In genomic region chr5:105569168-105569567, GRCm38 (mm10) we compare ENCODE assay signal across 26 mouse cellular contexts. TPM values are rescaled to one million over a fixed set of nuclear protein-coding genes. Genes with fewer than 3 reads are reported as not detected.
DNase-seq lines count a peak whose midpoint lies in the region; ATAC-seq and TF ChIP-seq lines count a peak whose summit lies in the region.
"Had no signal": no experiment of that assay in that cellular context is flagged by ENCODE, and none has a peak within 500 bp of the region (broad histone marks: within the 10 kb centered on the region; RNA-seq: fewer than 3 reads in every experiment).

No protein-coding gene starts in this region.

- peak overlapping the region; percentile 25; the same call in 1 of the 2 replicates for H3K27ac ChIP-seq in liver, embryonic 13.5 days
- peak overlapping the region; percentile 49; the same call in 1 of the 2 replicates for H3K27ac ChIP-seq in CH12.LX (ENCODE audit: insufficient read depth, low read depth)
- H3K27ac ChIP-seq in midbrain, embryonic 15.5 days = no peak overlapping the region
- H3K27ac ChIP-seq: embryonic facial prominence, embryonic 13.5 days; gastrocnemius, adult 2 months; heart, embryonic 10.5 days; heart, embryonic 13.5 days; hindbrain, embryonic 14.5 days; hindbrain, postnatal 0 days had no signal

- WGBS in liver, embryonic 13.5 days (ENCODE audit: insufficient replicate concordance) = 72% methylated on average over 2 of the region's 2 CpGs
- WGBS in midbrain, embryonic 15.5 days = 88% methylated on average over 2 of the region's 2 CpGs

- no peak for TF ChIP-seq CTCF in CH12.LX (conservative IDR thresholded peaks at IDR 0.05 in 1 of 2, IDR thresholded peaks at IDR 0.05 in 1 of 2; ENCODE audit: low read depth in 2 of 2, low read length in 2 of 2)

- H3K4me1 ChIP-seq in liver, embryonic 13.5 days (replicated peaks) = peaks cover 84% of the 10 kb centered on the region
- peaks cover 7 to 38% of the 10 kb centered on the region in 2 experiments; a peak in 3 of 4 replicates for H3K4me1 ChIP-seq in CH12.LX (ENCODE audit: control insufficient read depth in 1 of 2, insufficient read depth in 2 of 2)
- peaks cover 3% of the 10 kb centered on the region; the same call in 1 of the 2 replicates for H3K4me1 ChIP-seq in midbrain, embryonic 15.5 days

- TF ChIP-seq EP300 in CH12.LX (IDR thresholded peaks at IDR 0.05; ENCODE audit: low read length) = peak; percentile 68

- H3K9ac ChIP-seq in liver, embryonic 13.5 days = no peak overlapping the region
- H3K9ac ChIP-seq in CH12.LX (ENCODE audit: insufficient read depth, low read depth) = 0 out of 2 replicates have a peak overlapping the region, but pooled peaks have one; percentile 0
- no peak overlapping the region for H3K9ac ChIP-seq in midbrain, embryonic 15.5 days
- H3K9ac ChIP-seq: embryonic facial prominence, embryonic 13.5 days; forebrain, postnatal 0 days; heart, embryonic 13.5 days; hindbrain, embryonic 14.5 days had no signal

- H3K4me2 ChIP-seq in liver, embryonic 13.5 days = no peak overlapping the region
- peak overlapping the region; percentile 17; the same call in 1 of the 2 replicates for H3K4me2 ChIP-seq in CH12.LX (ENCODE audit: insufficient read depth, low read depth, poor library complexity, severe bottlenecking)
- H3K4me2 ChIP-seq in midbrain, embryonic 15.5 days = no peak overlapping the region
- H3K4me2 ChIP-seq: embryonic facial prominence, embryonic 13.5 days; heart, embryonic 13.5 days; hindbrain, embryonic 14.5 days had no signal

- no peak for TF ChIP-seq RAD21 in CH12.LX (IDR thresholded peaks at IDR 0.05; ENCODE audit: low read depth, low read length)

- ATAC-seq in liver, embryonic 13.5 days (ENCODE audit: low read depth) = no peak
- ATAC-seq in midbrain, embryonic 15.5 days (replicated peaks) = no peak
- ATAC-seq: CD4-positive, CD25-positive, alpha-beta regulatory T cell, adult 4 months; forebrain, embryonic 14.5 days; forebrain, postnatal 0 days; hindbrain, postnatal 0 days; inflammation-experienced regulatory T-cells, adult 6 months; Patski had no signal

- dilution Hi-C loops in CH12.LX (cut with MboI; ENCODE audit: extremely low pct_ligation_motif_present, extremely low pct_unique_long_range_greater_than_20kb, low sequenced_read_pairs) = no loop called here

- in situ Hi-C loops in CH12.LX (cut with MboI; ENCODE audit: low pct_ligation_motif_present, low pct_unique_long_range_greater_than_20kb, low sequenced_read_pairs) = no loop called here

- no peaks in the 10 kb centered on the region for H3K27me3 ChIP-seq in liver, embryonic 13.5 days
- no peaks in the 10 kb centered on the region for H3K27me3 ChIP-seq in CH12.LX (replicated peaks)
- no peaks in the 10 kb centered on the region for H3K27me3 ChIP-seq in midbrain, embryonic 15.5 days (replicated peaks)
- H3K27me3 ChIP-seq: embryonic facial prominence, embryonic 13.5 days; heart, embryonic 13.5 days; Patski had no signal

- DNase-seq in liver, embryonic 13.5 days = no peak
- no peak for DNase-seq in liver
- DNase-seq in CH12.LX (ENCODE audit: extremely low read depth) = peak; percentile 83
- peak; percentile 14 for DNase-seq in NIH3T3 (ENCODE audit: low read depth)
- DNase-seq in retina, postnatal 1 day = no peak
- DNase-seq: adrenal gland, postnatal 10 days; adrenal gland, postnatal 36 days; cerebellum, adult 11 months; cerebellum, adult 2 months; cerebellum, adult 9-11 months; cerebellum, postnatal 25 days; forebrain, postnatal 0 days; gastrocnemius, adult 2 months; gastrocnemius, postnatal 14 days; heart, postnatal 14 days; heart, postnatal 4 days had no signal

- no peak overlapping the region for H3K4me3 ChIP-seq in liver, embryonic 13.5 days (replicated peaks)
- H3K4me3 ChIP-seq in CH12.LX (replicated peaks in 1 of 3; ENCODE audit: low read depth in 2 of 3, low read length in 2 of 3, poor library complexity in 1 of 3) = no peak overlapping the region
- H3K4me3 ChIP-seq in midbrain, embryonic 15.5 days = no peak overlapping the region
- H3K4me3 ChIP-seq: embryonic facial prominence, embryonic 13.5 days; gastrocnemius, adult 2 months; heart, embryonic 10.5 days; heart, embryonic 13.5 days had no signal

- no peaks in the 10 kb centered on the region for H3K79me2 ChIP-seq in CH12.LX (replicated peaks; ENCODE audit: control insufficient read depth, extremely low read depth, insufficient read depth, poor library complexity, severe bottlenecking)

- TF ChIP-seq POLR2A in CH12.LX (IDR thresholded peaks at IDR 0.05; ENCODE audit: low read depth, low read length) = 0 out of 2 replicates have a peak, but pooled peaks have one; percentile 20

- peaks cover 5% of the 10 kb centered on the region; the same call in 1 of the 2 replicates for H3K36me3 ChIP-seq in liver, embryonic 13.5 days
- peaks cover 0 to 24% of the 10 kb centered on the region in 2 experiments for H3K36me3 ChIP-seq in CH12.LX (replicated peaks in 1 of 2; ENCODE audit: control insufficient read depth in 1 of 2, insufficient read depth in 1 of 2, low read length in 1 of 2)
- no peaks in the 10 kb centered on the region for H3K36me3 ChIP-seq in midbrain, embryonic 15.5 days (replicated peaks)
- H3K36me3 ChIP-seq: embryonic facial prominence, embryonic 13.5 days had no signal

- no peaks in the 10 kb centered on the region for H3K9me3 ChIP-seq in liver, embryonic 13.5 days (replicated peaks)
- no peaks in the 10 kb centered on the region for H3K9me3 ChIP-seq in CH12.LX (replicated peaks; ENCODE audit: low read length)
- no peaks in the 10 kb centered on the region for H3K9me3 ChIP-seq in midbrain, embryonic 15.5 days
- H3K9me3 ChIP-seq: embryonic facial prominence, embryonic 13.5 days; heart, embryonic 10.5 days; heart, embryonic 13.5 days had no signal

TF ChIP-seq in CH12.LX, 34 proteins besides CTCF, POLR2A, EP300 and RAD21:
- TF ChIP-seq NELFE (IDR thresholded peaks at IDR 0.05; ENCODE audit: low read depth, low read length) (no peak), MAFK (IDR thresholded peaks at IDR 0.05; ENCODE audit: insufficient replicate concordance, low read length) (peak; percentile 26; the same call in 1 of the 2 replicates), NRF1 (IDR thresholded peaks at IDR 0.05; ENCODE audit: low read depth, low read length) (no peak), JUN (IDR thresholded peaks at IDR 0.05; ENCODE audit: insufficient read depth, low read depth, low read length) (no peak), ETS1 (conservative IDR thresholded peaks at IDR 0.05; ENCODE audit: low read depth, low read length) (0 out of 2 replicates have a peak, but pooled peaks have one; percentile 21), MAX (IDR thresholded peaks at IDR 0.05; ENCODE audit: low read length) (peak; percentile 18; the same call in 1 of the 2 replicates), CHD2 (IDR thresholded peaks at IDR 0.05; ENCODE audit: low read length) (peak; percentile 51; the same call in 1 of the 2 replicates), MEF2A (IDR thresholded peaks at IDR 0.05; ENCODE audit: borderline replicate concordance, low read depth, low read length) (peak; percentile 30; the same call in 1 of the 2 replicates), RCOR1 (conservative IDR thresholded peaks at IDR 0.05; ENCODE audit: low read depth, low read length) (0 out of 2 replicates have a peak, but pooled peaks have one; percentile 27), KAT2A (IDR thresholded peaks at IDR 0.05; ENCODE audit: insufficient replicate concordance, low read length) (no peak), TBP (conservative IDR thresholded peaks at IDR 0.05; ENCODE audit: low read depth, low read length) (no peak), BHLHE40 (IDR thresholded peaks at IDR 0.05; ENCODE audit: low read depth, low read length) (no peak; the same call in 1 of the 2 replicates), ZKSCAN1 (IDR thresholded peaks at IDR 0.05; ENCODE audit: borderline replicate concordance, low read depth, low read length) (no peak), SMC3 (IDR thresholded peaks at IDR 0.05; ENCODE audit: low read depth, low read length) (no peak), IRF4 (IDR thresholded peaks at IDR 0.05; ENCODE audit: low read depth, low read length) (peak; percentile 79), TCF12 (IDR thresholded peaks at IDR 0.05; ENCODE audit: low read depth, low read length) (peak; percentile 32; the same call in 1 of the 2 replicates)

RNA-seq across cellular contexts. Expression of gene Lrrc8c, which starts 50.0 kb away (rescaled TPM):
- polyA plus RNA-seq in liver, embryonic 13.5 days (2015; fragmentation: Nextera tagmentation; extraction: Ambion mirVana) = 17.5 and 23.2 TPM in 2 replicates
- 2.4 and 5.9 TPM in 2 replicates for total RNA-seq in CH12.LX (2012; rRNA removed)
- 2.4 and 3.3 TPM in 2 replicates for total RNA-seq in CH12.LX (2014; rRNA removed)
- polyA plus RNA-seq in CH12.LX (2012; ENCODE audit: insufficient read length, low read depth) = 7.3 and 10.3 TPM in 2 replicates
- polyA plus RNA-seq in midbrain, embryonic 15.5 days (2015; fragmentation: Nextera tagmentation; extraction: Ambion mirVana) = 13.2 and 13.6 TPM in 2 replicates

Comparison
In these comparisons a context has a peak if more than half of its experiments do, and no peak if none do; other contexts are left out.
1. DNase-seq: peak in CH12.LX (single experiment) and NIH3T3 (single experiment); none in liver, embryonic 13.5 days (single experiment), liver (single experiment) and retina, postnatal 1 day (single experiment).